Mouse (Mus musculus) forebrain, embryonic 11.5 days (tissue): Measurements from ENCODE around the gene Gm21679. TPM values are rescaled to one million over a fixed set of nuclear protein-coding genes. Genes with fewer than 3 reads are reported as not detected.
"Not testable (repeated sequence)": the region's sequence is repeated elsewhere in the genome, so short reads cannot be mapped to it uniquely, and the experiment has no call there.

Experiments
- ATAC-seq: fragments of 200-750 bp; cut with Nextera tagmentation; replicated peaks from 2 replicates; pipeline ENCODE4 v1.8.0; 2017; ENCODE audit warnings: moderate TSS enrichment; ENCODE audit not compliant: low FRiP score
- DNase-seq: peaks from one replicate; pipeline ENCODE4 v3.0.0-alpha.2; 2017; ENCODE audit warnings: low spot score
- H3K27ac ChIP-seq: fragments of 300-500 bp; sonication (generic); 2 replicates; pipeline ENCODE4 v1.5.1; 2014; ENCODE audit warnings: low read depth, low read length
- H3K27me3 ChIP-seq: fragments of 300-500 bp; sonication (generic); 2 replicates; pipeline ENCODE4 v1.6.1; 2014; ENCODE audit warnings: mild to moderate bottlenecking, low read length, mixed read lengths; ENCODE audit not compliant: control insufficient read depth, insufficient read depth
- H3K36me3 ChIP-seq: fragments of 300-500 bp; sonication (generic); 2 replicates; pipeline ENCODE4 v1.6.1; 2014; ENCODE audit warnings: mild to moderate bottlenecking, low read length, moderate library complexity, mixed read lengths; ENCODE audit not compliant: control insufficient read depth, insufficient read depth
- H3K4me1 ChIP-seq: fragments of 300-500 bp; sonication (generic); replicated peaks from 2 replicates; pipeline ENCODE4 v1.6.1; 2014; ENCODE audit warnings: low read length, mixed read lengths; ENCODE audit not compliant: control insufficient read depth, insufficient read depth
- H3K4me2 ChIP-seq: fragments of 300-500 bp; sonication (generic); 2 replicates; pipeline ENCODE4 v1.6.1; 2014; ENCODE audit warnings: low read depth, mild to moderate bottlenecking, low read length, moderate library complexity, mixed read lengths; ENCODE audit not compliant: severe bottlenecking
- H3K4me3 ChIP-seq: fragments of 300-500 bp; sonication (generic); 2 replicates; pipeline ENCODE4 v1.5.1; 2014; ENCODE audit warnings: low read depth, low read length
- H3K9ac ChIP-seq: fragments of 300-500 bp; sonication (generic); 2 replicates; pipeline ENCODE4 v1.6.1; 2014; ENCODE audit warnings: low read length
- H3K9me3 ChIP-seq: fragments of 300-500 bp; sonication (generic); 2 replicates; pipeline ENCODE4 v1.6.1; 2016; ENCODE audit warnings: low read length, mixed read lengths; ENCODE audit not compliant: control insufficient read depth
- WGBS: fragments of 180-500 bp; shearing (Covaris S2); extraction: QIAGEN DNeasy Blood & Tissue Kit; methylation state at CpG from one replicate; pipeline ENCODE4 v1.1.7; 2014; 5-methylcytosine and 5-hydroxymethylcytosine counted together
- polyA plus RNA-seq: library from polyadenylated mRNA; unstranded; fragments of >200 nt; fragmentation: Nextera tagmentation; extraction: Ambion mirVana; gene quantifications from 2 replicates; pipeline ENCODE4 v1.2.1, GENCODE M21; 2014

The Gm21679 gene
- polyA plus RNA-seq, result not detected in 2 replicates

- not testable (repeated sequence) for DNase-seq, H3K4me3 ChIP-seq, H3K36me3 ChIP-seq, H3K27me3 ChIP-seq, ATAC-seq, H3K4me2 ChIP-seq, H3K27ac ChIP-seq, H3K9ac ChIP-seq, H3K4me1 ChIP-seq, H3K9me3 ChIP-seq
- WGBS, result no CpG with 5 or more reads among the region's 3 CpGs
These were observed at the start of gene Gm21679 for GRCm38 (mm10) chrY:29683270-29683669. Gm21679 (minus strand) TSS chrY:29683370.
